Mouse (Mus musculus) hematopoietic stem cell, adult 5-6 weeks (primary cell): Measurements from ENCODE around the gene Sp140. TPM values are rescaled to one million over a fixed set of nuclear protein-coding genes. Genes with fewer than 3 reads are reported as not detected.
"Not testable (repeated sequence)": the region's sequence is repeated elsewhere in the genome, so short reads cannot be mapped to it uniquely, and the experiment has no call there.

ENCODE experiments used
- ATAC-seq, 2 experiments: fragments of 125-278 bp in 1 of 2; replicated peaks in 1 of 2; 2 replicates each; pipeline ENCODE4 v1.8.0; 2016 to 2017; ENCODE audit warnings: inconsistent platforms in 2 of 2, mild to moderate bottlenecking in 2 of 2, moderate number of reproducible peaks in 2 of 2, low read depth in 1 of 2, moderate TSS enrichment in 1 of 2; ENCODE audit not compliant: low FRiP score in 2 of 2, poor library complexity in 2 of 2, severe bottlenecking in 2 of 2, insufficient read depth in 1 of 2, low TSS enrichment in 1 of 2
- total RNA-seq: library from RNA; stranded (forward); fragments of 172-1452, 232-1000 nt; gene quantifications from 2 replicates; pipeline ENCODE4 v1.2.3, GENCODE M21; 2017

Sp140 gene
- 89.8 and 117 TPM in 2 replicates for total RNA-seq

GRCm38 (mm10) chr1:85600078-85600477 lies at the start of gene Sp140:
TSS of gene Sp140 (plus strand) at chr1:85600378.
- not testable (repeated sequence) for ATAC-seq

GRCm38 (mm10) chr1:85555261-85555660 lies 44.9 kb upstream of the Sp140 start:
- ATAC-seq, result not testable (repeated sequence)

GRCm38 (mm10) chr1:85573554-85573953 lies 26.6 kb upstream of the Sp140 start:
- not testable (repeated sequence) for ATAC-seq

GRCm38 (mm10) chr1:85575376-85575775 lies 24.8 kb upstream of the Sp140 start, which contains the start of gene G530012D18Rik:
TSS of gene G530012D18Rik (plus strand) at chr1:85575676.
- not testable (repeated sequence) for ATAC-seq

GRCm38 (mm10) chr1:85578372-85579010 lies 21.7 kb upstream of the Sp140 start:
- not testable (repeated sequence) for ATAC-seq

GRCm38 (mm10) chr1:85579199-85580147 lies 20.7 kb upstream of the Sp140 start:
- peak; percentile 27 to 36; a peak in 2 of 4 replicates for ATAC-seq

- ATAC-seq, result peak; percentile 22 to 32; a peak in 2 of 4 replicates
Observed at GRCm38 (mm10) chr1:85580148-85580534, 20.0 kb upstream of the Sp140 start.

- not testable (repeated sequence) for ATAC-seq
Observed at GRCm38 (mm10) chr1:85580578-85580977, 19.6 kb upstream of the Sp140 start.

- ATAC-seq, result not testable (repeated sequence)
Observed at GRCm38 (mm10) chr1:85581518-85581917, 18.7 kb upstream of the Sp140 start.

GRCm38 (mm10) chr1:85588697-85589096 lies 11.5 kb upstream of the Sp140 start:
- ATAC-seq, result not testable (repeated sequence)

GRCm38 (mm10) chr1:85592526-85592925 lies 7.7 kb upstream of the Sp140 start:
- not testable (repeated sequence) for ATAC-seq

- ATAC-seq, result 0 out of 4 replicates have a peak, but pooled peaks of 1 of the 2 experiments have one; percentile 71
Observed at GRCm38 (mm10) chr1:85598271-85599012, 1.7 kb upstream of the Sp140 start, which contains the start of gene Sp110. TSS of gene Sp110 (minus strand) at chr1:85598817.

GRCm38 (mm10) chr1:85600794-85601193 lies 616 bp downstream of the Sp140 start:
- ATAC-seq, result not testable (repeated sequence)

- ATAC-seq, result not testable (repeated sequence)
Observed at GRCm38 (mm10) chr1:85604341-85604740, 4.2 kb downstream of the Sp140 start.

- ATAC-seq, result not testable (repeated sequence)
Observed at GRCm38 (mm10) chr1:85608361-85608760, 8.2 kb downstream of the Sp140 start.

GRCm38 (mm10) chr1:85610581-85610980 lies 10.4 kb downstream of the Sp140 start:
- not testable (repeated sequence) for ATAC-seq

- not testable (repeated sequence) for ATAC-seq
Observed at GRCm38 (mm10) chr1:85615096-85615495, 14.9 kb downstream of the Sp140 start.
